Mouse (Mus musculus) embryonic facial prominence, embryonic 11.5 days (tissue): ENCODE measurements around the gene Acot7. TPM values are rescaled to one million over a fixed set of nuclear protein-coding genes. Genes with fewer than 3 reads are reported as not detected.

Source experiments
- ATAC-seq: fragments of 200-750 bp; cut with Nextera tagmentation; replicated peaks from 2 replicates; pipeline ENCODE4 v1.8.0; 2017; ENCODE audit warnings: low read depth; ENCODE audit not compliant: insufficient number of reproducible peaks, low FRiP score, low TSS enrichment
- DNase-seq: peaks from one replicate; pipeline ENCODE4 v3.0.0-alpha.2; 2015; ENCODE audit warnings: low spot score
- H3K27ac ChIP-seq: fragments of 300-500 bp; sonication (generic); replicated peaks from 2 replicates; pipeline ENCODE4 v1.5.1; 2014; ENCODE audit warnings: mild to moderate bottlenecking, low read depth, low read length, control low read depth
- H3K27me3 ChIP-seq: fragments of 300-500 bp; sonication (generic); 2 replicates; pipeline ENCODE4 v1.6.1; 2014; ENCODE audit warnings: mild to moderate bottlenecking, low read length, moderate library complexity, mixed read lengths; ENCODE audit not compliant: control insufficient read depth, insufficient read depth
- H3K36me3 ChIP-seq: fragments of 300-500 bp; sonication (generic); replicated peaks from 2 replicates; pipeline ENCODE4 v1.6.1; 2014; ENCODE audit warnings: low read depth, mild to moderate bottlenecking, low read length, moderate library complexity, mixed read lengths; ENCODE audit not compliant: control insufficient read depth, insufficient read depth
- H3K4me1 ChIP-seq: fragments of 300-500 bp; sonication (generic); 2 replicates; pipeline ENCODE4 v1.6.1; 2014; ENCODE audit warnings: low read length, mixed read lengths; ENCODE audit not compliant: control insufficient read depth, insufficient read depth
- H3K4me2 ChIP-seq: fragments of 300-500 bp; sonication (generic); 2 replicates; pipeline ENCODE4 v1.6.1; 2014; ENCODE audit warnings: low read depth, mild to moderate bottlenecking, control low read depth, low read length, moderate library complexity
- H3K4me3 ChIP-seq: fragments of 300-500 bp; sonication (generic); 2 replicates; pipeline ENCODE4 v1.5.1; 2014; ENCODE audit warnings: low read depth, low read length, control low read depth
- H3K9ac ChIP-seq: fragments of 300-500 bp; sonication (generic); replicated peaks from 2 replicates; pipeline ENCODE4 v1.6.1; 2014; ENCODE audit warnings: mild to moderate bottlenecking, control low read depth, low read length
- H3K9me3 ChIP-seq: fragments of 300-500 bp; sonication (generic); replicated peaks from 2 replicates; pipeline ENCODE4 v1.6.1; 2016; ENCODE audit warnings: mild to moderate bottlenecking, low read length, inconsistent platforms, mixed read lengths; ENCODE audit not compliant: control insufficient read depth
- WGBS: fragments of 180-500 bp; shearing (Covaris S2); extraction: QIAGEN DNeasy Blood & Tissue Kit; methylation state at CpG from one replicate; pipeline ENCODE4 v1.1.7; 2014; 5-methylcytosine and 5-hydroxymethylcytosine counted together
- polyA plus RNA-seq: library from polyadenylated mRNA; unstranded; fragments of >200 nt; fragmentation: Nextera tagmentation; extraction: Ambion mirVana; gene quantifications from 2 replicates; pipeline ENCODE4 v1.2.1, GENCODE M21; 2014

The Acot7 gene
- polyA plus RNA-seq, 1 experiment from 2014 or later, result 47.5 TPM

GRCm38 (mm10) chr4:152206199-152206598 lies 28.3 kb downstream of the Acot7 start:
- H3K4me3 ChIP-seq, result no peak overlapping the region
- no peaks in the 10 kb centered on the region for H3K36me3 ChIP-seq
- H3K27ac ChIP-seq, result no peak overlapping the region
- H3K9me3 ChIP-seq, result no peaks in the 10 kb centered on the region
- ATAC-seq, result peak; percentile 68; the same call in 1 of the 2 replicates
- 38% methylated on average over 6 of the region's 6 CpGs for WGBS
- no peaks in the 10 kb centered on the region for H3K4me1 ChIP-seq
- no peak overlapping the region for H3K4me2 ChIP-seq
- no peaks in the 10 kb centered on the region for H3K27me3 ChIP-seq
- DNase-seq, result peak; percentile 41
- no peak overlapping the region for H3K9ac ChIP-seq

GRCm38 (mm10) chr4:152209623-152210022 lies 31.7 kb downstream of the Acot7 start:
- no peak for DNase-seq
- no peak overlapping the region for H3K9ac ChIP-seq
- no peak overlapping the region for H3K27ac ChIP-seq
- H3K4me1 ChIP-seq, result no peaks in the 10 kb centered on the region
- no peaks in the 10 kb centered on the region for H3K27me3 ChIP-seq
- no peak overlapping the region for H3K4me3 ChIP-seq
- WGBS, result 51% methylated on average over 4 of the region's 4 CpGs
- no peak for ATAC-seq
- H3K9me3 ChIP-seq, result no peaks in the 10 kb centered on the region
- no peak overlapping the region for H3K4me2 ChIP-seq
- no peaks in the 10 kb centered on the region for H3K36me3 ChIP-seq

GRCm38 (mm10) chr4:152212091-152212505 lies 34.2 kb downstream of the Acot7 start:
- H3K27ac ChIP-seq, result no peak overlapping the region
- H3K9me3 ChIP-seq, result no peaks in the 10 kb centered on the region
- H3K4me1 ChIP-seq, result no peaks in the 10 kb centered on the region
- WGBS, result 82% methylated on average over 6 of the region's 6 CpGs
- H3K27me3 ChIP-seq, result no peaks in the 10 kb centered on the region
- no peak overlapping the region for H3K4me3 ChIP-seq
- DNase-seq (no peak), ATAC-seq (no peak)
- H3K4me2 ChIP-seq, result no peak overlapping the region
- no peaks in the 10 kb centered on the region for H3K36me3 ChIP-seq
- no peak overlapping the region for H3K9ac ChIP-seq

DNA sequence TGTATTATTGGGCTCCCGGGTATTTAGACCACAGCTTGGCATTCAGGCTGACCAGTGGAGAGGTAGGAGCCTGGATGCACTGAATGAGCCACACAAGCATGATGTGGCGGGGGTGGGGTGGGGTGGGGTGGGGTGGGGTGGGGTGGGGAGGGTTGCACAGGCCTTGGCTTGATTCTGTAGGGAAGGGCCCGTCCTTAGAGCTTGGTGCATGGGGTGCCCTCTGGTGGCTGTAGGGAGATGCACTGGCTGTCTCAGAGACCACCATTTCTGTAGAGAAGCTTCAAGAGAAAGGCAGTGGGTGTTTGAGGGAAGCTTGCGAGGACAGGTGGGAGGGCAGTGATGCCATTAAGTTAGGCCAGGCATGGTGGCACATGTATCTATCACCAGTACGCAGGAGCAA lies 34.6 kb downstream of the Acot7 start:
- Histone ChIP-seq H3K4me3 (no peak overlapping the region), H3K4me1 (no peaks in the 10 kb centered on the region), H3K9me3 (no peaks in the 10 kb centered on the region), H3K36me3 (no peaks in the 10 kb centered on the region), H3K27me3 (no peaks in the 10 kb centered on the region), H3K4me2 (no peak overlapping the region), H3K9ac (no peak overlapping the region), H3K27ac (no peak overlapping the region)
- ATAC-seq (no peak), DNase-seq (peak; percentile 69)
- WGBS, result 46% methylated on average over 5 of the region's 5 CpGs

GRCm38 (mm10) chr4:152212974-152213373 lies 35.0 kb downstream of the Acot7 start:
- Histone ChIP-seq H3K27me3 (no peaks in the 10 kb centered on the region), H3K9ac (no peak overlapping the region), H3K9me3 (no peaks in the 10 kb centered on the region), H3K4me1 (no peaks in the 10 kb centered on the region), H3K27ac (no peak overlapping the region), H3K36me3 (no peaks in the 10 kb centered on the region), H3K4me2 (no peak overlapping the region), H3K4me3 (no peak overlapping the region)
- ATAC-seq (no peak), DNase-seq (no peak)
- 59% methylated on average over 11 of the region's 11 CpGs for WGBS

- no peak overlapping the region for H3K27ac ChIP-seq
- no peak overlapping the region for H3K4me3 ChIP-seq
- H3K36me3 ChIP-seq, result no peaks in the 10 kb centered on the region
- H3K4me1 ChIP-seq, result no peaks in the 10 kb centered on the region
- H3K9me3 ChIP-seq, result no peaks in the 10 kb centered on the region
- 36% methylated on average over 6 of the region's 6 CpGs for WGBS
- no peaks in the 10 kb centered on the region for H3K27me3 ChIP-seq
- peak; percentile 66 for ATAC-seq
- H3K4me2 ChIP-seq, result no peak overlapping the region
- H3K9ac ChIP-seq, result no peak overlapping the region
- peak; percentile 92 for DNase-seq
Observed at GRCm38 (mm10) chr4:152213760-152214480, 36.0 kb downstream of the Acot7 start.

- Histone ChIP-seq H3K27me3 (no peaks in the 10 kb centered on the region), H3K27ac (no peak overlapping the region), H3K4me1 (no peaks in the 10 kb centered on the region), H3K9me3 (no peaks in the 10 kb centered on the region), H3K36me3 (no peaks in the 10 kb centered on the region), H3K4me3 (no peak overlapping the region), H3K9ac (0 out of 2 replicates have a peak overlapping the region, but pooled peaks have one; percentile 4), H3K4me2 (no peak overlapping the region)
- WGBS, result 83% methylated on average over 8 of the region's 8 CpGs
- ATAC-seq, result no peak
- DNase-seq, result no peak
Observed at GRCm38 (mm10) chr4:152214871-152215415, 37.0 kb downstream of the Acot7 start.

DNA sequence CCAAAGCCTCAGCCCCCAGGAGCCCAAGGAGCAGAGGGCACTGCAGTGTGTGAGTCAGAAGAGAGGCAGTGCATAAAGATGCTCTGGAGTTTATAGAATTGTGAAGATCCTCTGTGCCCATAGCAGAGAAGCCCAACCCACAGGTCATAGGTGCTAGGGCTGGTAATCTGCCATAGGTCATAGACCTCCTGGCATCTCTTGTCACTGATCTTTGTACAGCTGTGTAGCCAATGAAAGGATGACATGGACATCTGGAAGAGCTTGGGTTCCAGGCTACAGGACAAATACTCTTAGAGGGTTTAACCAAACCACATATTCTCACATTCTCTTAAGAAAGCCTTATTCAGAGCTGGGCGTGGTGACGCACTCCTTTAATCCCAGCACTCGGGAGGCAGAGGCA lies 41.7 kb downstream of the Acot7 start:
- no peak overlapping the region for H3K9ac ChIP-seq
- WGBS, result 92% methylated on average over 3 of the region's 3 CpGs
- H3K4me3 ChIP-seq, result no peak overlapping the region
- no peaks in the 10 kb centered on the region for H3K36me3 ChIP-seq
- no peak overlapping the region for H3K4me2 ChIP-seq
- DNase-seq, result no peak
- H3K9me3 ChIP-seq, result no peaks in the 10 kb centered on the region
- H3K27ac ChIP-seq, result no peak overlapping the region
- H3K27me3 ChIP-seq, result no peaks in the 10 kb centered on the region
- no peak for ATAC-seq
- H3K4me1 ChIP-seq, result no peaks in the 10 kb centered on the region; the same call in 1 of the 2 replicates
